Mouse (Mus musculus) midbrain, embryonic 14.5 days (tissue): ENCODE results near the gene Scap. TPM values are rescaled to one million over a fixed set of nuclear protein-coding genes. Genes with fewer than 3 reads are reported as not detected.

Source experiments
- ATAC-seq: fragments of 200-750 bp; cut with Nextera tagmentation; 2 replicates; pipeline ENCODE4 v1.8.0; 2017; ENCODE audit warnings: moderate number of reproducible peaks, moderate library complexity; ENCODE audit not compliant: low FRiP score, low TSS enrichment
- DNase-seq: peaks from one replicate; pipeline ENCODE4 v3.0.0-alpha.2; 2015
- H3K27ac ChIP-seq: fragments of 300-500 bp; sonication (generic); replicated peaks from 2 replicates; pipeline ENCODE4 v1.5.1; 2014; ENCODE audit warnings: mild to moderate bottlenecking, low read depth, low read length, moderate library complexity
- H3K27me3 ChIP-seq: fragments of 300-500 bp; sonication (generic); 2 replicates; pipeline ENCODE4 v1.6.1; 2014; ENCODE audit warnings: low read length, control low read depth, mixed read lengths; ENCODE audit not compliant: control insufficient read depth, insufficient read depth
- H3K36me3 ChIP-seq: fragments of 300-500 bp; sonication (generic); 2 replicates; pipeline ENCODE4 v1.6.1; 2014; ENCODE audit warnings: low read length, control low read depth; ENCODE audit not compliant: control insufficient read depth, insufficient read depth
- H3K4me1 ChIP-seq: fragments of 300-500 bp; sonication (generic); 2 replicates; pipeline ENCODE4 v1.6.1; 2014; ENCODE audit warnings: mild to moderate bottlenecking, antibody characterized with exemption, low read length, control low read depth; ENCODE audit not compliant: control insufficient read depth, insufficient read depth
- H3K4me2 ChIP-seq: fragments of 300-500 bp; sonication (generic); 2 replicates; pipeline ENCODE4 v1.6.1; 2014; ENCODE audit warnings: mild to moderate bottlenecking, low read length, moderate library complexity
- H3K4me3 ChIP-seq: fragments of 300-500 bp; sonication (generic); replicated peaks from 2 replicates; pipeline ENCODE4 v1.5.1; 2014; ENCODE audit warnings: low read depth, low read length
- H3K9ac ChIP-seq: fragments of 300-500 bp; sonication (generic); replicated peaks from 2 replicates; pipeline ENCODE4 v1.6.1; 2014; ENCODE audit warnings: mild to moderate bottlenecking, low read length, moderate library complexity
- H3K9me3 ChIP-seq: fragments of 300-500 bp; sonication (generic); 2 replicates; pipeline ENCODE4 v1.6.1; 2016; ENCODE audit warnings: low read length, control low read depth, mixed read lengths; ENCODE audit not compliant: control insufficient read depth
- WGBS: fragments of 180-500 bp; shearing (Covaris S2); extraction: QIAGEN DNeasy Blood & Tissue Kit; methylation state at CpG from one replicate; pipeline ENCODE4 v1.1.7; 2014; 5-methylcytosine and 5-hydroxymethylcytosine counted together
- polyA plus RNA-seq: library from polyadenylated mRNA; unstranded; fragments of >200 nt; fragmentation: Nextera tagmentation; extraction: Ambion mirVana; gene quantifications from 2 replicates; pipeline ENCODE4 v1.2.1, GENCODE M21; 2014

The Scap gene
- polyA plus RNA-seq, 1 experiment from 2014 or later, result 50.5 TPM

DNA sequence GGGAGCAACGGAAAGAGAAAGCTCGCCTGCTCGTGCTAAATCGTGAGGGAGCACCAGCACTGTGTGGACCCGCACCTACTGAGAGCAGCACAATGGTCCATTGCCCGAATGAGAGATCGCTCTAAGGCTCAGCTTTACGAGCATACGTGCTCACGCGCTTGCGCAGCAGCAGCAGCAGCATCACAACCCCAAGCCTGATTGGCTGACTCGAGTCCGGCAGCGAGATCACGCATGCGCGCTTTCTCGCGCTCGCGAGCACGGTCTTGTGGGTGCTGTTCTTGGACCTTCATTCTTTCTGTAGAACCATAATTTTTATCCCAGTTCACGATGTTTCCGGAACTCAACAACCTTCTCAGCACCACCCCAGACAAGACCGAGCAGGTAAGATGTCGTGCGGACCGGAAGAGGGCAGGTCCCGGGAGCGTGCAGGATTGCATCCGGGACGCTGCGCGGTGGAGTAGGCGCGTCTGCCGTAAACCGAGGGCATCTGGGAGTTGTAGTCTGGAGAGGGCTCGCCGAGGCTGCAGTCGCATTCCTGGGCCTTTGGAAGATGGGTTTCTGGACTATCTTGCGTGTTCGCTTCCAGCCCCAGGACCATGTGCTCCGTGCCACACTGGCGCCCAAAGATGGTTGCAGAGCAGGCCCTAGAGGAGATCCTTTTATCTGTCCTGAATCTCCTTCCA lies 28.0 kb upstream of the Scap start, which contains the start of gene Elp6:
Gene Elp6, plus strand, starts transcription at position 205 of the 683 bp plus-strand sequence.
- H3K27me3 ChIP-seq, result no peaks in the 10 kb centered on the region
- 0 out of 2 replicates have a peak, but pooled peaks cover 5% of the 10 kb centered on the region for H3K4me1 ChIP-seq
- peak; percentile 97 for DNase-seq
- peak within 1 kb of the TSS; percentile 95 for H3K27ac ChIP-seq
- H3K9ac ChIP-seq, result peak within 1 kb of the TSS; percentile 78
- H3K4me3 ChIP-seq, result peak within 1 kb of the TSS; percentile 59
- H3K9me3 ChIP-seq, result no peaks in the 10 kb centered on the region
- H3K36me3 ChIP-seq, result peaks cover 10% of the 10 kb centered on the region
- H3K4me2 ChIP-seq, result peak within 1 kb of the TSS; percentile 81
- under 1% methylated on average over 46 of the region's 46 CpGs for WGBS
- ATAC-seq, result peak; percentile 98

DNA sequence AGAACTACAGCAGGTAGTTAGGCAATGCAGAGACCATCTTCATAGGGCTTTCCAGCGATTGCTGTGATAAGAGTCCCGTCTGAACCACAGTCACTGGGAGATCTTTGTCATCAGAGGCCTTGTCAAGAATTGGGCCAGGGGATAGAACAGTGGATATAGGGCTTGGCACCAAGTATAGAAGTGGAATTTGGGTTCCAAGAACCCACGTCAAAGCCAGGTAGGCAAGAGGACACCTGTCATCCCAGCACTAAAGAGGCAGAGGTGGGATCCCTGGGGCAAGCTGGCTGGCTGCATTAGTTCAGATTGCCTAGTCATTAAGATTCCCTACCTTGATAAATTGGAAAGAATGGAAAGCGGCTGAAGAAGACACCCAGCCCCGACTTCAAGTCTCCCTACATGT lies 26.7 kb upstream of the Scap start:
- H3K4me3 ChIP-seq, result no peak overlapping the region
- H3K4me2 ChIP-seq, result peak overlapping the region; percentile 81; the same call in 1 of the 2 replicates
- no peaks in the 10 kb centered on the region for H3K27me3 ChIP-seq
- DNase-seq (no peak), ATAC-seq (no peak)
- 93% methylated on average over 5 of the region's 5 CpGs for WGBS
- H3K9me3 ChIP-seq, result no peaks in the 10 kb centered on the region
- 0 out of 2 replicates have a peak, but pooled peaks cover 5% of the 10 kb centered on the region for H3K4me1 ChIP-seq
- no peak overlapping the region for H3K9ac ChIP-seq
- peaks cover 22% of the 10 kb centered on the region for H3K36me3 ChIP-seq
- H3K27ac ChIP-seq, result no peak overlapping the region

DNA sequence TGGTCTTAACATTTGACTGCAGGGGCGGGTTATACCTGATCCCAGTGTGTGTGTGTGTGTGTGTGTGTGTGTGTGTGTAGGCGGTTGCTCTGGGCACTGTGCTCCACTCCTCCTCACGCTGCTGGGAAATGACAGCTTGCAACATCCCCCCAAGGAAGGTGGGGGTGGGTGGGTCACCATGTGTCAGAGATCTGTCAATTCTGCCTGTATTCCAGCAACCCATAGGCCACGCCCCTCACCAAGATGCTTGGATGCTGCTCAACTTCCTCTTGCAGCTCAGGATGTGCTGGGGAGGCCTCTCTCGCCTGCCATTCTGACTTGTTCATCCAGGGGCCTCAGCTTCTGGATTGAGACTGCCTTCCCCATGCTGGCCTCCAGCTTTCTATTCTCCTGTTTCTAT lies 18.4 kb upstream of the Scap start:
- no peak overlapping the region for H3K4me2 ChIP-seq
- H3K4me3 ChIP-seq, result no peak overlapping the region
- DNase-seq (no peak), ATAC-seq (no peak)
- WGBS, result 89% methylated on average over 5 of the region's 5 CpGs
- no peak overlapping the region for H3K9ac ChIP-seq
- no peaks in the 10 kb centered on the region for H3K9me3 ChIP-seq
- no peaks in the 10 kb centered on the region for H3K27me3 ChIP-seq
- H3K4me1 ChIP-seq, result no peaks in the 10 kb centered on the region
- H3K27ac ChIP-seq, result no peak overlapping the region
- peaks cover 78% of the 10 kb centered on the region for H3K36me3 ChIP-seq

DNA sequence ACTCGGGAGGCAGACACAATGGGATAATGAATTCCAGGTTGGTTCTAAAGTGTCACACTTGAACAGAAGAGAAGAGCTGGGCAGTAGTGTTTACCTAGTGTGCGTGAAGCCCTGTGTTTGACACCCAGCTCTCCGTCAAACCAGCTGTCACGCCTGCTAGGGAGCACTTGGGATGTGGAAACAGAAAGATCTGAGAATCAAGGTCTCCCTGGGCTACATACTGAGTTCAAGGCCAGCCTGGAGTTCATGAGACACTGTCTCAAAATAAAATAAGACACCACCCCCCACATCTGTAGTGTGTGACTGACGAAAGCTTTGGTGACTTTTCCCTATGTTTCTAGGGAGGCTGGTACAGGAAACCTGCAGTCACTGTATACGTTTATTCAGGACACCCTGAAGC lies 17.7 kb upstream of the Scap start:
- Histone ChIP-seq H3K9ac (no peak overlapping the region), H3K27me3 (no peaks in the 10 kb centered on the region), H3K4me1 (no peaks in the 10 kb centered on the region), H3K4me2 (no peak overlapping the region), H3K27ac (no peak overlapping the region), H3K9me3 (no peaks in the 10 kb centered on the region), H3K4me3 (no peak overlapping the region), H3K36me3 (peaks cover 76% of the 10 kb centered on the region)
- DNase-seq (no peak), ATAC-seq (no peak)
- 94% methylated on average over 6 of the region's 6 CpGs for WGBS

DNA sequence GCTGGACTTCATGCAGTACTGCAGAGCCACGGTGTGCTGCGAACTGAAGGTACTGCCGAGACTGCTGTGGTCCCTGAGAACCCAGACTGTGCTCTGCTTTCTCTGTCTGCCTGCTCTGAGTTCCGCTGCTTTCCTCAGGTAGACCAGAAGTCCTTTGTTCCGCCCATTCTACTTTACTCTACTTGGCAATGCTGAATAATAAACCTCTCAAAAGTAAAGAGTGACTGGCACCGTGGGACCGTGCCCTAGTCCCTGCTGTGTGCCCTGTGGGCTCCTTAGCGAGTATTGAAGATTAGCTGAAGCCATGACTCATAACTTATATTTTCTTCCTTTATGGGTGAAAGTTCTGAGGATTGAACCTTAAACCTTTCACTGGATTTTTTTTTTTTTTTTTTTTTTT lies 17.2 kb upstream of the Scap start:
- no peaks in the 10 kb centered on the region for H3K27me3 ChIP-seq
- H3K27ac ChIP-seq, result no peak overlapping the region
- H3K4me2 ChIP-seq, result no peak overlapping the region
- ATAC-seq (no peak), DNase-seq (no peak)
- no peaks in the 10 kb centered on the region for H3K9me3 ChIP-seq
- peaks cover 76% of the 10 kb centered on the region for H3K36me3 ChIP-seq
- H3K4me1 ChIP-seq, result no peaks in the 10 kb centered on the region
- 98% methylated on average over 8 of the region's 8 CpGs for WGBS
- H3K9ac ChIP-seq, result no peak overlapping the region
- H3K4me3 ChIP-seq, result no peak overlapping the region

DNA sequence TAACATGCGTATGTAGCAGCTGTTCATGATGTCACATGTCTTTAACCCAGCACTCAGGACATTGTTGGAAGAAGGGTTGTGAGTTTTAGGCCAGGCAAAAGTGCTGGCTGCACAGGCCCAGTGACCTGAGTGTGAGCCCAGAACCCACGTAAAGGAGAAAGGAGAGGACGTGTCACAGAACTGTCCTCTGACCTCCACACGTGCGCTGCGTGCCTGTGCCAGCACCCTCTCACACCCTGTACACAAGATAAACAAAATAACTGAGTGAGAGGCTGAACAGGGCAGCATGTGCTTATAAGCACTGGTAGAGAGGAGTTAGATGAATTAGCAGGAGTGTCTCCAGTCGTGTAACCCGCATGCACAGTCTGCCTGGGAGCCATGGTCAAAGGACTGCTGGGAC lies 16.6 kb upstream of the Scap start:
- Histone ChIP-seq H3K27me3 (no peaks in the 10 kb centered on the region), H3K4me3 (no peak overlapping the region), H3K4me1 (no peaks in the 10 kb centered on the region), H3K9ac (no peak overlapping the region), H3K4me2 (no peak overlapping the region), H3K27ac (no peak overlapping the region), H3K36me3 (peaks cover 76% of the 10 kb centered on the region), H3K9me3 (no peaks in the 10 kb centered on the region)
- 97% methylated on average over 8 of the region's 8 CpGs for WGBS
- ATAC-seq (no peak), DNase-seq (no peak)

DNA sequence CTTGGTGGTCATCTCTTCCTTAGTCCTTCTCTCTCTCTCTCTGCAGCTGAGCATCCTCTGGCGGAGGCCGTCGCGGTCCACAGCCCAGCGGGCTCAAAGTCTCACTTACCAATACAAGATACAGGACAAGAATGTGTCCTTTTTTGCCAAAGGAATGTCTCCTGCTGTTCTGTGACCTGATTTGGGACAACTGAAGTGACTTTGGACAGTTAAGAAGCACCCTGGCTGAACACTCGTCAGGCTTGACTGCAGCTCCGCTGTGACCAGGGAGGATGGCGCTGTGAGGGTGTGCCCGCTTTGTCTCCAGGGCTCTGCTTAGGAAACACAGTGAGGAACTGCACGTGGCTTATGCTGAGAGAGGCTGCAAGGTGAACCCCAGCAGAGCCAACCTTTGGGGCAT lies 12.3 kb upstream of the Scap start:
- 69% methylated on average over 10 of the region's 10 CpGs for WGBS
- no peaks in the 10 kb centered on the region for H3K9me3 ChIP-seq
- H3K4me3 ChIP-seq, result no peak overlapping the region
- H3K9ac ChIP-seq, result no peak overlapping the region
- H3K36me3 ChIP-seq, result peaks cover 48% of the 10 kb centered on the region
- no peak for ATAC-seq
- H3K27ac ChIP-seq, result no peak overlapping the region
- H3K4me1 ChIP-seq, result no peaks in the 10 kb centered on the region
- H3K4me2 ChIP-seq, result no peak overlapping the region
- no peaks in the 10 kb centered on the region for H3K27me3 ChIP-seq
- DNase-seq, result no peak

DNA sequence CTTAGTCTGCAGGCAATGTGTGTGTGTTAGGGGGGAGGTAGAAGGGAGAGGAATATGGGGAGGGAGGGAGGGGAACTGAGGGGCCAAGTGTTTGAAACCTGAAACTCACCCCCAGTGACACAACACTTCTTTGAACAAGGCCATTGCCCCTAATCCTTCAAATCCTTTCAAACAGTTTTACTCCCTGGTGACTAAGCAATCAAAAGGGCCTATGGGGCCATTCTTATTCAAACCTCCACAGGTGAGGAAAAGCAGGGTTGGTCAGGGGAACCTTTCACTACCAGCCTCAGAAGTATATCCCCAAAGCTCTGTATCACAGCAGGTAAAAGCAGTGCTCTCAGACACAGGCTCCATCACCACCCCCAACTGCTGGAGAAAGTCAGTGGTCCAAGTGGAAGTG lies 10.1 kb upstream of the Scap start:
- Histone ChIP-seq H3K27ac (no peak overlapping the region), H3K36me3 (peaks cover 37% of the 10 kb centered on the region), H3K4me3 (no peak overlapping the region), H3K4me2 (no peak overlapping the region), H3K4me1 (no peaks in the 10 kb centered on the region), H3K27me3 (no peaks in the 10 kb centered on the region), H3K9me3 (no peaks in the 10 kb centered on the region), H3K9ac (no peak overlapping the region)
- ATAC-seq (no peak), DNase-seq (no peak)

DNA sequence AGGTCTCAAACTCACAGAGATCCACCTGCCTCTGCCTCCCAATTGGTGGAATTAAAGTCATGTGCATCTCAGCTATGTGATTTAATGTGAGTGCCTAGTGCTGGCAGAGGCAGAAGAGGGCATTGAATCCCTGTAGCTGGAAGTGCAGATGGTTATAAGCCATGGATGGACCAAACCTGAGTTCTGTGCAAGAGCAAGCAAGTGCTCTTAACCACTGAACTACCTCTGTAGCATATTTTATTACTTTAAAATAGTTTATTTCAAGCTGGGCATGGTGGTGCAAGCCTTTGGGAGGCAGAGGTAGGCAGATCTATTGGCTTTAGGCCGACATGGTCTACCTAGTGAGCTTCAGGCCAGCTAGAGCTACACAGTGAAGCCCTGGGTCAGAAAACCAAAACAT lies 8.9 kb upstream of the Scap start:
- WGBS, result 95% methylated on average over 1 of the region's 1 CpGs
- Histone ChIP-seq H3K9me3 (no peaks in the 10 kb centered on the region), H3K27me3 (no peaks in the 10 kb centered on the region), H3K4me2 (no peak overlapping the region), H3K4me1 (no peaks in the 10 kb centered on the region), H3K27ac (no peak overlapping the region), H3K36me3 (peaks cover 26% of the 10 kb centered on the region), H3K9ac (no peak overlapping the region), H3K4me3 (no peak overlapping the region)
- ATAC-seq (no peak), DNase-seq (no peak)
